In the genomic region with DNA sequence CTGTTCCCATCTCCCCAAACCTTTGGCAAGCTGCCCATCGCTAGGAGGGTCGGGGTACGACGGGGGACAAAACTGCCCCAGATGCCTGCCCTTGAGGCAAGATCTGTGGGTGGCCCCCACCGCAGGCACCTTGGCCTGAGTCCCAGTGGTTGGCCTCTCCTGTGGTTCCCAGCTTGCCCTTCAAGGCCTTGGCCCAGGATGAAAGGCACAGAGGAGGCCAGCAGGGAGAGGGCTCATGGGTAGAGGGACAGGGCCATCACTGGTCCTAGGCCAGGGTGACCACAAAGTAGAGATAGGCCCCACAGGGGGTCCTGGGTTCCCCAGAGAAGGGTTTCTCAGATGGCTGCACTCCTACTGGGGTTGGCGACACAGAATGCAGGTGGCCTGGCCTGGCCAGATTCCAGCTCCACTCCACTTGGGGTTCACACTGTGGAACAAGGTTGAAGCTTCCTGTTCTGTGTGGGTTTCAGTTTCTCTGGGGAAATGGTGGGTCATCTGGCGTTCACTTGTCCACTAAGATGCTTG, we compare ENCODE assay signal across 8 mouse cellular contexts. TPM values are rescaled to one million over a fixed set of nuclear protein-coding genes. Genes with fewer than 3 reads are reported as not detected.
DNase-seq lines count a peak whose midpoint lies in the region; ATAC-seq and TF ChIP-seq lines count a peak whose summit lies in the region.

No protein-coding gene starts in this region.

- H3K4me1 ChIP-seq in lung, embryonic 16.5 days (replicated peaks; ENCODE audit: control insufficient read depth, insufficient read depth, low read length): peaks cover 12% of the 10 kb centered on the region
- H3K4me1 ChIP-seq in kidney, embryonic 16.5 days (ENCODE audit: insufficient read depth, low read length): peaks cover 36% of the 10 kb centered on the region
- H3K4me1 ChIP-seq in neural tube, embryonic 14.5 days (ENCODE audit: control insufficient read depth, insufficient read depth, low read length): no peaks in the 10 kb centered on the region; the same call in 1 of the 2 replicates

- TF ChIP-seq CTCF in gastrocnemius, adult 2 months (IDR thresholded peaks at IDR 0.05): no peak

- no peak overlapping the region for H3K27ac ChIP-seq in lung, embryonic 16.5 days (ENCODE audit: low read length)
- peak overlapping the region; percentile 84 for H3K27ac ChIP-seq in gastrocnemius, adult 2 months
- peak overlapping the region; percentile 41; the same call in 1 of the 2 replicates for H3K27ac ChIP-seq in kidney, embryonic 16.5 days (ENCODE audit: low read length)
- H3K27ac ChIP-seq in neural tube, embryonic 14.5 days (ENCODE audit: low read depth, low read length): no peak overlapping the region

- H3K9me3 ChIP-seq in lung, embryonic 16.5 days (ENCODE audit: control insufficient read depth, low read length): no peaks in the 10 kb centered on the region
- no peaks in the 10 kb centered on the region for H3K9me3 ChIP-seq in kidney, embryonic 16.5 days (ENCODE audit: low read length)
- no peaks in the 10 kb centered on the region for H3K9me3 ChIP-seq in neural tube, embryonic 14.5 days (ENCODE audit: control insufficient read depth, low read length)

- intact Hi-C loops in gastrocnemius, adult 2 months (cut with DNase I): loop anchor here (5.0 kb wide), 1 partner anchor 38 kb away; no protein-coding TSS in a partner anchor

- no peak overlapping the region for H3K4me3 ChIP-seq in lung, embryonic 16.5 days (ENCODE audit: low read length)
- no peak overlapping the region for H3K4me3 ChIP-seq in gastrocnemius, adult 2 months
- no peak overlapping the region for H3K4me3 ChIP-seq in kidney, embryonic 16.5 days (ENCODE audit: low read length)
- H3K4me3 ChIP-seq in neural tube, embryonic 14.5 days (ENCODE audit: low read depth, low read length): no peak overlapping the region

- H3K36me3 ChIP-seq in lung, embryonic 16.5 days (ENCODE audit: control insufficient read depth, insufficient read depth, low read length): no peaks in the 10 kb centered on the region
- H3K36me3 ChIP-seq in kidney, embryonic 16.5 days (ENCODE audit: insufficient read depth, low read length): no peaks in the 10 kb centered on the region
- H3K36me3 ChIP-seq in neural tube, embryonic 14.5 days (ENCODE audit: control insufficient read depth, insufficient read depth, low read length): no peaks in the 10 kb centered on the region

- H3K27me3 ChIP-seq in lung, embryonic 16.5 days (ENCODE audit: control insufficient read depth, insufficient read depth, low read depth, low read length): no peaks in the 10 kb centered on the region; the same call in 1 of the 2 replicates
- no peaks in the 10 kb centered on the region for H3K27me3 ChIP-seq in kidney, embryonic 16.5 days (ENCODE audit: insufficient read depth, low read length)
- no peaks in the 10 kb centered on the region for H3K27me3 ChIP-seq in neural tube, embryonic 14.5 days (ENCODE audit: control insufficient read depth, insufficient read depth, low read length)

- peak; percentile 32 for ATAC-seq in lung, embryonic 16.5 days (ENCODE audit: low read depth)
- ATAC-seq in kidney, embryonic 16.5 days (ENCODE audit: low FRiP score, low TSS enrichment): no peak
- peak; percentile 49; the same call in 1 of the 2 replicates for ATAC-seq in neural tube, embryonic 14.5 days (ENCODE audit: low read depth)

- DNase-seq in lung, postnatal 25 days (ENCODE audit: low spot score): no peak
- DNase-seq in adrenal gland, postnatal 36 days: peak; percentile 95 to 96
- DNase-seq in gastrocnemius, adult 2 months: peak; percentile 91
- no peak for DNase-seq in T-cell, adult 2 months (ENCODE audit: low spot score)
- DNase-seq in thymus, postnatal 10 days (ENCODE audit: low spot score in 2 of 2): no peak

- 32% methylated on average over 7 of the region's 7 CpGs for WGBS in lung, embryonic 16.5 days
- WGBS in kidney, embryonic 16.5 days: 79% methylated on average over 7 of the region's 7 CpGs
- 61% methylated on average over 7 of the region's 7 CpGs for WGBS in neural tube, embryonic 14.5 days

- H3K4me2 ChIP-seq in lung, embryonic 16.5 days (ENCODE audit: low read depth, low read length): no peak overlapping the region
- no peak overlapping the region for H3K4me2 ChIP-seq in kidney, embryonic 16.5 days (replicated peaks; ENCODE audit: low read depth, low read length)
- H3K4me2 ChIP-seq in neural tube, embryonic 14.5 days (ENCODE audit: low read depth, low read length): no peak overlapping the region

- H3K9ac ChIP-seq in lung, embryonic 16.5 days (ENCODE audit: low read length): no peak overlapping the region
- no peak overlapping the region for H3K9ac ChIP-seq in kidney, embryonic 16.5 days (replicated peaks; ENCODE audit: low read length)
- no peak overlapping the region for H3K9ac ChIP-seq in neural tube, embryonic 14.5 days (replicated peaks; ENCODE audit: low read depth, low read length)

RNA-seq across cellular contexts. Expression of gene Crybb1, which starts 1.3 kb away (rescaled TPM):
- polyA plus RNA-seq in lung, embryonic 16.5 days (2015; fragmentation: Nextera tagmentation; extraction: Ambion mirVana): 3.1 and 3.5 TPM in 2 replicates
- total RNA-seq in adrenal gland, postnatal 36 days (2021): 1 to 10 TPM; 3.4 to 3.9 TPM
- 1 to 10 TPM; 1.6 to 3.7 TPM for total RNA-seq in gastrocnemius, adult 2 months (2021)
- 2.7 and 4.0 TPM in 2 replicates for polyA plus RNA-seq in kidney, embryonic 16.5 days (2015; fragmentation: Nextera tagmentation; extraction: Ambion mirVana)
- 3.4 and 4.5 TPM in 2 replicates for polyA plus RNA-seq in neural tube, embryonic 14.5 days (2014; fragmentation: Nextera tagmentation; extraction: Ambion mirVana)

RNA-seq across cellular contexts. Expression of gene Cryba4, which starts 2.0 kb away (rescaled TPM):
- polyA plus RNA-seq in lung, embryonic 16.5 days (2015; fragmentation: Nextera tagmentation; extraction: Ambion mirVana): 0.84 and 1.0 TPM in 2 replicates
- 10 to 100 TPM; 55.5 to 60.8 TPM for total RNA-seq in adrenal gland, postnatal 36 days (2021)
- total RNA-seq in gastrocnemius, adult 2 months (2021): under 1 TPM in 1 of 2 experiments, not detected in 1; 0.86 TPM
- 0.58 and 0.81 TPM in 2 replicates for polyA plus RNA-seq in kidney, embryonic 16.5 days (2015; fragmentation: Nextera tagmentation; extraction: Ambion mirVana)
- polyA plus RNA-seq in neural tube, embryonic 14.5 days (2014; fragmentation: Nextera tagmentation; extraction: Ambion mirVana): 0.79 and 2.7 TPM in 2 replicates

RNA-seq across cellular contexts. Expression of gene Tpst2, which starts 22.1 kb away (rescaled TPM):
- 66.8 and 67.9 TPM in 2 replicates for polyA plus RNA-seq in lung, embryonic 16.5 days (2015; fragmentation: Nextera tagmentation; extraction: Ambion mirVana)
- total RNA-seq in adrenal gland, postnatal 36 days (2021): 100 to 1,000 TPM; 198 to 275 TPM
- total RNA-seq in gastrocnemius, adult 2 months (2021): 10 to 100 TPM; 12.6 to 25.4 TPM
- 65.8 and 68.7 TPM in 2 replicates for polyA plus RNA-seq in kidney, embryonic 16.5 days (2015; fragmentation: Nextera tagmentation; extraction: Ambion mirVana)
- polyA plus RNA-seq in neural tube, embryonic 14.5 days (2014; fragmentation: Nextera tagmentation; extraction: Ambion mirVana): 27.1 and 28.1 TPM in 2 replicates

Comparison
In these comparisons a context has a peak if more than half of its experiments do, and no peak if none do; other contexts are left out.
1. H3K27ac ChIP-seq: peak in gastrocnemius, adult 2 months (single experiment) and kidney, embryonic 16.5 days (single experiment); none in lung, embryonic 16.5 days (single experiment) and neural tube, embryonic 14.5 days (single experiment).
2. DNase-seq: peak in adrenal gland, postnatal 36 days (2 of 2) and gastrocnemius, adult 2 months (single experiment); none in lung, postnatal 25 days (single experiment), T-cell, adult 2 months (single experiment) and thymus, postnatal 10 days (0 of 2).